Mouse (Mus musculus) cerebellum, adult 11-12 months (tissue): ENCODE measurements at regions not wholly inside any gene's neighbourhood (a gene's known extent, or its start where the extent isn't known, plus 50 kb on each side); places are given as distances from the start of the nearest gene placed in this dataset.

Source experiments
- DNase-seq: peaks from one replicate; pipeline ENCODE4 v3.0.0; 2022

DNA sequence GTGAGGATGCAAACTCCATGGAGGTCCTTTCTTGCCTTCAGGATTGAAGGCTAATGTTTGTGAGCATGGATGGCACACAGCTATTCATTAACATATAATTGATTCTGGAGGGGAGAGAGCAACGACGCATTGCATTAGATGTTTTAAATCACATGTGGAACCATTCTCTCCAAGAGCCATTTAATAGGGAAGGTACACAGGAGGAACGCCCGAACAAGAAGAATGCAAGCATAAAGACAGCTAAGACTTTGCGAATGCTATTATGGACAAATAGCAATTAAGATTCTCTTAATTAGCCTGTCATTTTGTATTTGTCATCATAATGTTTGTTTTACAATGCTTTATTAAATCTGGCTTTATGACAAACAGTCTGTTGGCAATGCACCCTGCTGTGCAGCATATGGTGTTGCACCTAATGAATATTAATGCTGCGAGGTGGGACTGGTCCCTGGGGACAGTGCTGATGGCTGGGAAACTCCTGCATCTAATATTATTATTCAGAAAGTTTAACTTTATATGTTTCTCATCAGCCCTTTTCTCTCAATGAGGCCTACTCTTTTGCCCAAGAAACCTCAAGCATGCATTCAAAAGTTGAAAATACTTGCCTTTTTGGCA lies 497.5 kb downstream of the Pros1 start:
- DNase-seq: peak; percentile 8

DNA sequence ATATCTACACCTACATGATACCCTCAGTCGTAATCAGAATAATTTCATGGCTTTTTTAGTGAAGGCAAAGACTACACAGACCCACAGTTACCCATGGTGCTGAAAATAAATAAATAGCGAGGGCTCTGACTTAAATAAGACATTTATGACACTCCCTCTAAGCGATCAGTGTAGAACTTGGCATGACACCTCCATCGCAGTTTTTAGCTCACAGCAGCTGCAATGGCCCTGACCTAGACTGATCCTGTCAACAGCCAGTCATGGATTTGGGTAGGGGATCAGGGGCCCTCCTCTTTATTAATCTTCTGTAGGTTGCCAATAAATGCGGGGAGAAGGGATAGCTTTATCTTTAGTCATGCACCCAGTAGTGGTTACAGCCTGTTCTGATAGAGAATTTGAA lies 494.1 kb downstream of the Epha3 start:
- DNase-seq: no peak

DNA sequence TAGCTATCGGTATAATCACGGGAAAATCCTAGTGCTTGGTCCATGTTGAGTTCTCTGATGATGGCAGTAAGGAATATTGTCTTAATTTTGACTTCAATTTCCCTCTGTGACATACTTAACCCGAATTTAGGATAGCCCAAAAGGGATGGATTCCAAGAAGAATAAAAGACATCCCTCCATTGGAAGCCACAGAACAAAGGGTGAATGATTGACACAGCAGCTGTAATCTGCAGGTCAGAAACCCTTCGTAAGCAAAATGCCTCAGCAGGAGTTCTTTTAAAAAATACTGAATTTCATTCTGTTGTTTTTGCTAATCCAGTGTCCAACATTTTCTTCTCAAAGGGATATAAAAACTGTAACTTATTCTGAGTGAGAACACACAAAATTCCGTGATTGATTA lies 492.7 kb downstream of the Epha3 start:
- no peak for DNase-seq

DNA sequence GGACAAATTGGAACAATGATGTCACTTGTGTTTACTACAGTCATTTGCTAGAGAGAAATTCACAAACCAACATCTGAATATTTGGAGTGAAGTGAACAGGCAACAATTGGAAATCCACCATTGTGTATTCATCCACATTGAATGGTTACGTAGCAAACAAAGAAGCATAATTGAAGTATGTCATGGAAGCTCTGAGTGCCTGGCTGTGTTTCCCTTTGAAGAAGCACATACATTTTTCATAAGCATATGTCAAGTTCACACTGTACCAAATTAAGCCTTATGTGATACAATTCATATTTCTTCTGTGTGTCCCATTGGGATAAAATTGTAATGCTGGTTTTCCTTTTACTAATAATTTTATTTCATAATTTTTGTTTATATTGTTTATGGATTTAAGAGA lies 459.0 kb downstream of the Epha3 start:
- DNase-seq: no peak

DNA sequence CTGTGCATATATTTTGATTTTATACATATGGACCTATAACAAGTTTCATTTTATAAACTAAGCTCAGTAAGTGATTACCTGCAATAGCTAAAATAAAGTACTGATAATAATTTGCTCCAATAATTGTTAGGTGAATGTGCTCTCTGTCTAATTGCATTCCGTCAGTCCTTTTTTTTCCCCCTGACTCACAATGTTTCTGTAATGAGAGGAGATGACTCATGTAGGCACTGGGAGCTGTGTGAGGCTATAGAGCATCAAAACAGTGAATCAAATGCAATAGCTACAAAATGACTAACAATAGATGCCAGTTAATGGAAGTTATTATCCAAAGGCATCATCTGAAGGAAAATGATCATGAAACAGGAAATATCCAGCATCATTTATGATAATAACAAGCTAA lies 451.3 kb downstream of the Epha3 start:
- DNase-seq: no peak

DNA sequence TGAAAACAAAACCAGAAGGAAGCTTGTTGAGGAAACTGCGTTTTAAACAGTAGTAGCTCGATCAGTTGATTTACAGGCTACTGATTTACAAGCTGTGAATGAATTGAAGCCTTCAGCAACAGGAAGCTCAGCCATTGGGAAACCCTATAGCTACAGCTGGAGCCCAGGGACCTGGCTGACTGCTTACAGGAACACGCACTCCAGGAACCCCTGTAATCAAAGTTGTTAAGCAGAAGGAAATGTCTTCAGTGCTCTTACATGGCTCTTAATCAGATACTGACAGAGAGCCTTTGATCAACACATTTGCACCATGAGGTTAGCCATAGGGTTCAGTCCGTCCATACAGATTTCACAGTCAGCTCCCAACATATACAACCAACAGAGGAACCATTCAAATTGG lies 411.7 kb downstream of the Epha3 start:
- DNase-seq: no peak

DNA sequence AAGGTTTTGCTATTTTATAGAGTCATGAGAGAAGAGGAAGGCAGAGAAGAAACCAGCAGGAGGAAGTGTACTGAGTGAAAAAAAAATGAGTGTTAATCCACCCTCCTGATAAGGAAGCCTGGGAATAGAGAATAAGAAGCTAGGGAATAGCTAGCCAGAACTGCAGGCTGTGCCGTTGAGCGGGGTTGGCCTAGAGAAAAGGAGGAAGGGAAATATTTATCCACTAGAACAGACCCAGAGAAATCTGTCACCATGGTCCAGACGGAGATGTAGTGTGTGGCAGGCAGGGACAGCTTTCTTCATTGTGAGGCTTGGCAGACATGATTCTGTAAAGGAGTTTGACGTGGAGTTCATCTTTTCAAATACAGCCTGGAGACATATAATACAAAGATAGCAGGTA lies 397.4 kb downstream of the Epha3 start:
- no peak for DNase-seq

DNA sequence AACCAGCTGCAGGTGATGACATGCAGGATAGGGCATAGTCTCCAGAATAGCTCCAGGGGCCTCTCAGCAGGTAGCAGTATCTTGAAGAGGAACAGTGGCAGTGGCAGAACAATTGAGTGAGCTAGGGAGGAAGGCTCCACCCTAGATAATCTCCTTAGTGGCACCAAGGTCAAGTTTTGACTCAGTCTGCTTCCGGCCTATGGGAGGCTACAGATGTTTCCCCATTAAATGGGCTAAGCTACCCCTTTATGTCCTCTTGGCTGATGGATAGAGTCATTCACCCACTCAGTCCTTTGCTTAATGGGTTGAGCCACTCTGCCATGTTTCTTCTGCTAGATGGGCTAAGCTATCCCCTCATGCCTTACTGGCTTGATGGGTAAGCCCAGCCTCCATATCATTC lies 395.1 kb downstream of the Epha3 start:
- no peak for DNase-seq
